Mouse (Mus musculus) bone marrow, adult 2 months (tissue): ENCODE data around the gene Gm14214.

Experiments used
- CTCF ChIP-seq: fragments of 200-500 bp; IDR thresholded peaks from 2 replicates; pipeline ENCODE4 v1.5.1; 2011; ENCODE audit warnings: low read length, control low read depth; ENCODE audit not compliant: control insufficient read depth, insufficient read depth
- POLR2A ChIP-seq: fragments of 200-500 bp; IDR thresholded peaks from 2 replicates; pipeline ENCODE4 v1.6.1; 2011; ENCODE audit warnings: low read depth, mild to moderate bottlenecking, control low read depth, low read length, borderline replicate concordance; ENCODE audit not compliant: control insufficient read depth

DNA sequence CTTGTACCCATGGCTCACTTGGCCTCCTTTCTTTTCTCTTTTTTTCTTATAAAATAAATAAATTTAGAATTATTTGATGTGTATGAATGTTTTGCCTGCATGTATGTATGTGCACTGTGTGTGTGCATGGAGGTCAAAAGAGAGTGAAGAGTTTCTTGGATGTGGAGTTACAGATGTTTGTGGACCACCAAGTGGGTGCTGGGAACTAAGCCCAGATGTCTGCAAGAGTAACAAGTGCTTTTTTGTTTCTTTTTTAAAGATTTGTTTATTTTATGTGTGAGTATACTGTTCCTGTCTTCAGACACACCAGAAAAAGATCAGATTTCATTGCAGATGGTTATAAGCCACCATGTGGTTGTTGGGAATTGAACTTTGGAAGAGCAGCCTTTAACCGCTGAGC lies 33.5 kb upstream of the Gm14214 start:
- TF ChIP-seq CTCF (no peak), POLR2A (no peak)
